9 mouse cellular contexts compared by ENCODE assay signal in genomic region chr1:136051465-136051864, GRCm38 (mm10). TPM values are rescaled to one million over a fixed set of nuclear protein-coding genes. Genes with fewer than 3 reads are reported as not detected.
DNase-seq lines count a peak whose midpoint lies in the region; ATAC-seq and TF ChIP-seq lines count a peak whose summit lies in the region.
"Had no signal": no experiment of that assay in that cellular context is flagged by ENCODE, and none has a peak within 500 bp of the region (broad histone marks: within the 10 kb centered on the region; RNA-seq: fewer than 3 reads in every experiment).

No protein-coding gene starts in this region.

- 2% methylated on average over 6 of the region's 6 CpGs for WGBS in cerebellum, adult 2 months
- 4% methylated on average over 6 of the region's 6 CpGs for WGBS in forebrain, postnatal 0 days
- WGBS in olfactory bulb, adult 2 months: 5% methylated on average over 6 of the region's 6 CpGs

- no peak for TF ChIP-seq POLR2A in cerebellum, adult 2 months (IDR thresholded peaks at IDR 0.05; ENCODE audit: borderline replicate concordance, insufficient read depth, low read length)
- no peak for TF ChIP-seq POLR2A in olfactory bulb, adult 2 months (IDR thresholded peaks at IDR 0.05; ENCODE audit: insufficient read depth, low read depth, low read length)

- H3K4me3 ChIP-seq in cerebellum, adult 2 months (replicated peaks; ENCODE audit: insufficient read depth, low read depth, low read length): no peak overlapping the region
- peak overlapping the region; percentile 39 for H3K4me3 ChIP-seq in forebrain, postnatal 0 days (ENCODE audit: low read depth, low read length)
- peak overlapping the region; percentile 35; the same call in 1 of the 2 replicates for H3K4me3 ChIP-seq in olfactory bulb, adult 2 months (ENCODE audit: insufficient read depth, low read depth, low read length)

- H3K9ac ChIP-seq in forebrain, postnatal 0 days: peak overlapping the region; percentile 54

- TF ChIP-seq CTCF in cerebellum, adult 2 months (IDR thresholded peaks at IDR 0.05; ENCODE audit: borderline replicate concordance, insufficient read depth, low read depth, low read length): peak; percentile 85
- TF ChIP-seq CTCF in forebrain, postnatal 0 days (IDR thresholded peaks at IDR 0.05; ENCODE audit: low read depth): peak; percentile 95
- TF ChIP-seq CTCF in olfactory bulb, adult 2 months (IDR thresholded peaks at IDR 0.05; ENCODE audit: insufficient read depth, low read depth, low read length): peak; percentile 53

- H3K27me3 ChIP-seq in cerebellum, adult 2 months (ENCODE audit: control insufficient read depth, insufficient read depth, low read length): no peaks in the 10 kb centered on the region
- H3K27me3 ChIP-seq in forebrain, postnatal 0 days (ENCODE audit: insufficient read depth, low read length): peaks cover 15% of the 10 kb centered on the region; the same call in 1 of the 2 replicates

- H3K4me1 ChIP-seq in cerebellum, adult 2 months (ENCODE audit: control insufficient read depth, insufficient read depth, low read length): no peaks in the 10 kb centered on the region; the same call in 1 of the 2 replicates
- H3K4me1 ChIP-seq in forebrain, postnatal 0 days (ENCODE audit: insufficient read depth): peaks cover 17% of the 10 kb centered on the region
- H3K4me1 ChIP-seq in olfactory bulb, adult 2 months (ENCODE audit: control insufficient read depth, insufficient read depth, low read length): peaks cover 48% of the 10 kb centered on the region

- no peaks in the 10 kb centered on the region for H3K9me3 ChIP-seq in forebrain, postnatal 0 days (ENCODE audit: low read length)

- DNase-seq in MEL-GATA-1-ER (ENCODE audit: extremely low read depth, low read depth): peak; percentile 23
- peak; percentile 68 to 77 for DNase-seq in cerebellum, adult 2 months
- DNase-seq in forebrain, postnatal 0 days: peak; percentile 91
- DNase-seq in heart, postnatal 14 days: peak; percentile 66 to 87
- DNase-seq in kidney, postnatal 4 days: peak; percentile 79 to 86
- peak; percentile 55 to 73 for DNase-seq in lung, adult 18-20 months
- DNase-seq in thymus, postnatal 4 days: peak; percentile 40

- H3K27ac ChIP-seq in cerebellum, adult 2 months (ENCODE audit: insufficient read depth, low read length): no peak overlapping the region
- no peak overlapping the region for H3K27ac ChIP-seq in forebrain, postnatal 0 days (ENCODE audit: low read depth, low read length)
- H3K27ac ChIP-seq in olfactory bulb, adult 2 months (ENCODE audit: insufficient read depth, low read depth, low read length): no peak overlapping the region
- H3K27ac ChIP-seq: macrophage had no signal

- peak; percentile 77 for ATAC-seq in forebrain, postnatal 0 days

- H3K4me2 ChIP-seq in forebrain, postnatal 0 days (ENCODE audit: low read depth): peak overlapping the region; percentile 63

- intact Hi-C loops in heart, postnatal 14 days (cut with DNase I): no loop called here

- H3K36me3 ChIP-seq in forebrain, postnatal 0 days (ENCODE audit: insufficient read depth): no peaks in the 10 kb centered on the region

RNA-seq across cellular contexts. Expression of gene Ascl5, which starts 0.9 kb away (rescaled TPM):
- not detected in 2 replicates for polyA plus RNA-seq in cerebellum, adult 2 months (2012; rRNA removed)
- total RNA-seq in forebrain, postnatal 0 days (2014; rRNA removed): 0.46 TPM in 1 of 2 replicates, not detected in the other
- polyA plus RNA-seq in forebrain, postnatal 0 days (2015; fragmentation: Nextera tagmentation; extraction: Ambion mirVana): 0.36 and 0.90 TPM in 2 replicates
- total RNA-seq in heart, postnatal 14 days (2021): not detected
- not detected in 2 replicates for polyA plus RNA-seq in olfactory bulb, adult 2 months (2012; ENCODE audit: insufficient read depth, insufficient read length, low replicate concordance, missing spikeins)
- polyA plus RNA-seq: macrophage had no signal

RNA-seq across cellular contexts. Expression of gene Cacna1s, which starts 1.1 kb away (rescaled TPM):
- polyA plus RNA-seq in cerebellum, adult 2 months (2012; rRNA removed): 1.2 and 1.3 TPM in 2 replicates
- 0.62 and 1.1 TPM in 2 replicates for total RNA-seq in forebrain, postnatal 0 days (2014; rRNA removed)
- 0.30 and 1.1 TPM in 2 replicates for polyA plus RNA-seq in forebrain, postnatal 0 days (2015; fragmentation: Nextera tagmentation; extraction: Ambion mirVana)
- 1 to 10 TPM; 1.6 to 1.7 TPM for total RNA-seq in heart, postnatal 14 days (2021)
- polyA plus RNA-seq in olfactory bulb, adult 2 months (2012; ENCODE audit: insufficient read depth, insufficient read length, low replicate concordance, missing spikeins): not detected in 2 replicates
- polyA plus RNA-seq: macrophage had no signal

RNA-seq across cellular contexts. Expression of gene Tmem9, which starts 43.5 kb away (rescaled TPM):
- polyA plus RNA-seq in cerebellum, adult 2 months (2012; rRNA removed): 141 and 143 TPM in 2 replicates
- total RNA-seq in forebrain, postnatal 0 days (2014; rRNA removed): 91.7 and 95.5 TPM in 2 replicates
- polyA plus RNA-seq in forebrain, postnatal 0 days (2015; fragmentation: Nextera tagmentation; extraction: Ambion mirVana): 156 and 175 TPM in 2 replicates
- 10 to 100 TPM; 16.1 to 20.0 TPM for total RNA-seq in heart, postnatal 14 days (2021)
- not detected in 2 replicates for polyA plus RNA-seq in olfactory bulb, adult 2 months (2012; ENCODE audit: insufficient read depth, insufficient read length, low replicate concordance, missing spikeins)

RNA-seq across cellular contexts. Expression of gene Igfn1, which starts 45.3 kb away (rescaled TPM):
- polyA plus RNA-seq in cerebellum, adult 2 months (2012; rRNA removed): 0.33 and 0.65 TPM in 2 replicates
- not detected in 2 replicates for total RNA-seq in forebrain, postnatal 0 days (2014; rRNA removed)
- polyA plus RNA-seq in forebrain, postnatal 0 days (2015; fragmentation: Nextera tagmentation; extraction: Ambion mirVana): not detected in 2 replicates
- under 1 TPM in 1 of 2 experiments, not detected in 1; 0.05 TPM for total RNA-seq in heart, postnatal 14 days (2021)
- polyA plus RNA-seq in olfactory bulb, adult 2 months (2012; ENCODE audit: insufficient read depth, insufficient read length, low replicate concordance, missing spikeins): not detected in 2 replicates
- polyA plus RNA-seq: macrophage had no signal

Comparison
In these comparisons a context has a peak if more than half of its experiments do, and no peak if none do; other contexts are left out.
1. DNase-seq: peak in every context shown above with its lines; median percentile 91 in forebrain, postnatal 0 days; 82 in kidney, postnatal 4 days; 76 in heart, postnatal 14 days; 72 in cerebellum, adult 2 months; 64 in lung, adult 18-20 months; 40 in thymus, postnatal 4 days; 23 in MEL-GATA-1-ER.
2. RNA of gene Tmem9, which starts 43.5 kb away (polyA plus RNA-seq): 156 to 175 TPM in forebrain, postnatal 0 days and 141 to 143 TPM in cerebellum, adult 2 months; not detected in olfactory bulb, adult 2 months; every median in the first group is over 100 times any median in the second.
3. Peak in every context shown above with its lines, with median percentiles within 50 percentile points of each other: CTCF ChIP-seq.